Mouse (Mus musculus): ENCODE measurements around the gene Fasn.
"Not testable (repeated sequence)": the region's sequence is repeated elsewhere in the genome, so short reads cannot be mapped to it uniquely, and the experiment has no call there.

The Fasn gene

DNA sequence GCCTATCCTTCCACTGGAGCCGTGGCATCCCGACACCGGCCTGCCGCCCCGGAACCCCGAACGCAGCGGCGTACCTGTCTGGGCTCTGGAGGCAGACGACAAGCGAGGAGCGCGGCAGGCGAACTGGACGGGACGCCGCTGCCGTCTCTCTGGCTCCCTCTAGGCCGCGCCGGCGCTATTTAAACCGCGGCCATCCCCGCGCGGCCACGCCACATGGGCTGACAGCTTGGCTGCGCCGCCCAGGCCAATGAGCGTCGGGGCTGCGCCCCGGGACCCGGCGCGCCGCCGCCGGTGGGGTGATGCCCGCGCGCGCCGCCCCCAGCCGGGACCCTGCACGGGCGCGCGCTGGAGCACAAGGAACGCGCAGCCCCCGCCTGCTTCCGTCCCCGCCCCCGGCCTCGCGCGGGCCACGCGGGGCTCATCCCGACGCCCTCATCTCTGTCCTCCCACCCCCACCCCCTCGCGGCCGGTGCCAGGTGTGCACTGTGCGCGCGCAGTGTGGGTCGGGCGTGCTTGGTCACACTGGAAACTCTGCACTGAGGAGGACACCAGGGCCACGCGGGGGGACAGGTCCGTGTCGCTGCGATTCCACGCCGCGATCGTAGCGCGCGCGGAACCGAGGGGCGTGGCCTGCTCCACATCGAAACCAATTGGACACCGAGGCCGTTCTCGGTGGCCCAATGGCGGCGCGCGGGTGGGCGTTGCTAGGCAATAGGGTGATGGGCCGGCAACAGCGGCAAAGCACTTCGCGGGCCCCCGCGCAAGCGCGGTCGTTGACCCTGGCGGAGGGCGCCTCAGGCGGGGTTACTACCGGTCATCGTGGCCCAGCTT is at the start of gene Fasn:
Gene Fasn (minus strand): TSS at position 592 of the 831 bp plus-strand sequence.
- DNase-seq (ENCODE audit: low spot score) = peak; percentile 97

DNA sequence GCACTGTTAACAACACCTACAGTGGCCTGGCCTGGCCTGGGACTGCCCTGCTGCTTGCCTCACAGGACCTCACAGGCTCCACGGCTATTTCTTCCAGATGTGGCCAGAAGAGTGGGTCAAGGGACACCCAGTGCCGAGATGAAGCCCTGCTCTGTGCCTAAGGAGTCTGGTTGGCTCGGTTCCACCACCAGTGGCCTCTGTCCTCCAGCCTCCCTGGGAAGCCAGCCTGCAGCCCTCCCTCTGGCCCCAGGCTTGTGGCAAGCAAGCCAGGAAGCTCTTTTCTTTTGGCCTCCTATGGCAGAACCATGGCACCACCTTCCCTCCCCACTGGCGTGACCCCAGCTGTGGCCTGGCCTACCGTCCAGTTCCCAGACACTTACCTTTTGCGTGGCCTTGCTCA is 48.9 kb upstream of the Fasn start:
- no peak for DNase-seq (ENCODE audit: low spot score)

DNA sequence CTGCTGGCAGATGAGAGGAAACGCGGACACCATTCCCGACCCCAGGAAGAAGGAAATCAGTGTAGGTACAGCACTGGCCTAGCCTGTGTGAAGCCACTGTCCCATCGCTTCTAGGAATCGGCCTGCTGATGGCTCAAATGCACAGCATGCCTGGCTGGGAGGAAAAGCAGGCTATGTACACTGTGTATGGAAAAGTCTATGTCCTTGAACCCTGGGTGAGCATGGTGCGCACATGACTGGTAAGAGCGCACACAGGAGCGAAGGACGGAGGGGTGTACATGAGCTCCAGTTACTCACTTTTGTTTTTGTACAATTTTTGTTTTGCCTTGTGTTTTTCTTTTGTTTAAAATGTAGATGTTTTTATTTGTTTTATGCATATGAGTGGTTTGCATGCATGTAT is 47.2 kb upstream of the Fasn start:
- DNase-seq (ENCODE audit: low spot score) = no peak

DNA sequence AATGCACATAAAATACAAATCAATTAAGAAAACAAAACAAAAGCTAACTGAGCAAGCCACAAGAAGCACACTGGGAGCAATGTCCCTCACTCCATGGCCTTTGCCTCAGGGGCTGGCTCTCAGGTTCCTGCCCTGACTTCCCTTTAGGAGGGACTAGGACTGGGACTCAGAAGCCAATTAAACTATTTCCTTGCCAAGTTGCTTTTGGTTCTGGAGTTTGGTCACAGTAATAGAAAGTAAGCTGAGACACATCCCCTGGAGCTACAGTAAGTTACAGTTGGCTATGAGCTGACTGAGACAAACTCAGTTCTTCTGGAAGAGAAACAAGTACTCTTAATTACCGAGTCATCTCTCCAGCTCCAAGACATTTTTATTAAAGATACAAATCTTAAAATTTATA is 41.5 kb upstream of the Fasn start:
- no peak for DNase-seq (ENCODE audit: low spot score)

DNA sequence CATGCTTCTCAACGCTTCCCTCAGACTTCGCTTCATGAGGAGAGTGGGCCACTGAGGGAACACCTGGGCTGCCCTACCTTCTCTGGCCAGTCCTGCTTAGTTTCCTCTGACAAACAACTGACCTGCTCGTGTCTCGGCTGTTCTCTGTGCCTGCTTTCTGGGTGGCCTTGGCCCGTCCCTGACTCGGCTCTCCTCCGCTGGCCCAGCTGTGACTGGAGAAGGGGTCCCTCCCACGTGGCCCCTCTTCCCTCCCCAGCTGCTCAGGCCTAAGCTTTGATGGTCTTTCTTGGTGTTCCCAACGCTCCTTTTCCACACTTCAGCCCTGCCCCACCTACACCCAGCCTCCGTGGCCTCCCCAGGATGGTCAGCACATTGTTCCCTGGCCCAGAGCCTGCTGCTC is 38.5 kb upstream of the Fasn start:
- no peak for DNase-seq (ENCODE audit: low spot score)

DNA sequence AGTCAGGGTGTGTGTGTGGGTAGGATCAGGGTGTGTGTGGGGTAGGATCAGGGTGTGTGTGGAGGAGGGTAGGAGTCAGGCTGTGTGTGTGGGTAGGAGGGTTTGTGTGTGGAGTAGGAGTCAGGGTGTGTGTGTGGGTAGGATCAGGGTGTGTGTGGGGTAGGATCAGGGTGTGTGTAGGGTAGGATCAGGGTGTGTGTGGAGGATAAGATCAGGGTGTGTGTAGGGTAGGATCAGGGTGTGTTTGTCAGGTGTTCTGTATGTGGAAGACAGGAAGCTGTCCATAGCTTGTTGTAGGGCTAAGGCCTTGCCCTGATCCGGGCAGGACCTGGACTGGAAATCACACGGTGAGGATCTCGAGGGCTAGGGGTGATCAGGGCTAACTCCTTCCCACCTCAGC is 31.6 kb upstream of the Fasn start:
- not testable (repeated sequence) for DNase-seq (ENCODE audit: low spot score)

DNA sequence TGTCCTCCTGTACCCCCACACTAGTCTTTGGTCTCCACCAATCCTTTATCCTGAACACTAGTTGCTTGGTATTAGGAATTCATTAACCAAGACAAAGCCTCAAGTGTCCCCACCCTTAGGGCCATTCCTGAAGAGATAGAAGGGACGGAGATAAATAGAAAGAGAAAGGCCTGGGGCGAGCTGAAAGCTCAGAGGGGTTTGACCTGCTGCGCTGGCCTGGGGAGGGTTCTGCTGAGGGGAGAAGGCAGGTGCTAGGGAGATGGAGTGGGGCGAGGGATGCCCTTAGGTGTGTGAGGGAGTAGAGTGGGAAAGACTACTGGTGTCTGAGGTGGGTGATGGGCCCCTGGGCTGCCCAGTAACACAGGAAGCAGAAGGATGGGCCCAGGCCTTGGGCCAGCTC is 29.4 kb upstream of the Fasn start:
- no peak for DNase-seq (ENCODE audit: low spot score)

DNA sequence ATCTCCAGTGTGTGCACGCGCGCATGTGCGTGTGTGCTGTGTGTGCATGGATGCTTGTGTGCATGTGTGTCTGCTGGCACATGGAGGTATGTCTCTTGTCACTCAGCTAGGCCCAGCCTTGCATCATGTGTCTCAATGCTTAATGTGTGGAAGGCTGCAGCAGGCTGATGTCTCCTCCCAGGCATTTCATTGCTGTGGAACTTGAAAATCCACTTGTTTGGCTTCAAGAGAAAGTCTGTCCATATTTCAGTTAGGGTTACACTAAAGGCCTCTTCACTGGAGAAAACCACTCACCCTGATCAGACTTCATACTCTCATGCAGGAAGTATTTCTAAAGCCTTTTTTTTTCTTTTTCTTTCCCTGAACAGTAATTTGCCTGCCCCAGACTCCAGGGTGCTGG is 28.8 kb upstream of the Fasn start:
- no peak for DNase-seq (ENCODE audit: low spot score)

DNA sequence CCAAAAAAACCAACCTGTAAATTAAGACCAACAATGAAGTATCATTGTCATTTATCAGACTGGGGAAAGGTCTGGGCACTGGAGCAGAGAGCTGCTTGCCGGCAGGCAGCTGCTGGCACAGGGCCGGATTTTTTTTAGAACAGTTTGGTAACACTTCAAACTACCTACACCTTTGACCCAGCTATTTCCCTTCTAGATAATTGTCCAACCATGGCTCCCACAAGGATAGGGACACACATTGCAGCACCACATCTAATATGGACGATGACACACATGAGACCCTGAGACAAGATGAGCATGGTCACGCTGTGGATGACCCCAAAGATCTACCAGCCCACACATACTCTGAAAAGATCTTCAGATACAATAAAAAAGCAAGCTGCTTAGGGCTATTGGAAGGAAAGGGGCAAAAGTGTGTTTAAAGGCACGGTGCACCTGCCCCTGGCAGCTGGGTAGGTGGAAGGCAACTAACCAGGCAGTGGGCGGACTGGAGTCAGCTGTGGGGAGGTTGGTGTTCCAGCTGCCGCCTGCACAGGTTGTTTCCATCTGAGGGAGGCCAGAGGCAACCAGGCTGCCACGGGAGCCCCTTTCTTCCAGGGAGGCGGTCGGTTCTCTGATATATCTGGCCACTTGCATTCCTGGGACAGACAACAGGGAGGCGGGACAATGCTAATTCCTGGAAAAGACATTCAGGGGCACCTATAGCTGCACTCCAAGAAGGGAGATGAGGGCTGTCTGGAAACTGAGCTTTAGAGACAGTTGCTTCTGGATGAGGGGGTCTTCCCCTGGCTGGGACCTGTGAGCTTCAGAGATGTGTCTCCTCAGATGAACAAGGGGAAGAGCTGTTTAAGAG is 28.0 kb upstream of the Fasn start:
- no peak for DNase-seq (ENCODE audit: low spot score)

DNA sequence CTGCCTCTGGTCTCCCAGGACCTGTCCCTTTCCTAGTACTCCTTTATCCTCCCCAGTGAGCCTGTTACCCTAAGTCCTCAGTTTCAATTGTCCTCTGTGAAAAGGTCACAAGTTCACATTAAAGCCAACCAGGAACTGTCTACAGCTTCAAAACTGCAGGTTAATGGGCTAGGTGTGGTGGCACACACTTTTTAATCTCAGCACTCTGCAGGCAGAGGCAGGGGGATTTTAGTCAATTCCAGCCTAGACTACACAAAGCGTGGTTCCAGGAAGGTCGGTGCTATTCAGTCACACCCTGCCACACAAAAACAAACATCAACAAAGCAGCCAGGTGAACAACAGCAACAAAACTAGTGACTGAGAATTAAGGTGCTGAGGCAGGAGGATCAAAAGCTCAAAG is 27.2 kb upstream of the Fasn start:
- no peak for DNase-seq (ENCODE audit: low spot score)

DNA sequence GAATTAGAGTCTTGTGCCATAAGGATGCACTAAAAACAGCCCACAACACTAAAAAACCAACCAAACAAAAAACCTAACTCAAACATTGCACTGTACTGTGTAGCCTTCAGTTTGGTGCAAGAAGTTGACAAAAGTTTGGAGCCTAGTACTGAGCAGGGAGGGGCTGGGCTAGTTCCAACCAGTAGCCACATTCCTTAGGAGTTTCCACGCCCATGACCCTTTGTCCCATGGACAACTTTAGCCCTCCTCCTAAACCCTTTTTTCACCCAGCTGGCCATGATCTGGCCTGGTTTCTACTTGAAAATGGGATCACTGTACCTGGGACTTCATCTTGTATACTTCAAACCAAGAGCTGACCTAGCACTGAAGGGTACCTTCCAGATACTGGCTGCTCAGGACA is 26.8 kb upstream of the Fasn start:
- DNase-seq (ENCODE audit: low spot score) = no peak

DNA sequence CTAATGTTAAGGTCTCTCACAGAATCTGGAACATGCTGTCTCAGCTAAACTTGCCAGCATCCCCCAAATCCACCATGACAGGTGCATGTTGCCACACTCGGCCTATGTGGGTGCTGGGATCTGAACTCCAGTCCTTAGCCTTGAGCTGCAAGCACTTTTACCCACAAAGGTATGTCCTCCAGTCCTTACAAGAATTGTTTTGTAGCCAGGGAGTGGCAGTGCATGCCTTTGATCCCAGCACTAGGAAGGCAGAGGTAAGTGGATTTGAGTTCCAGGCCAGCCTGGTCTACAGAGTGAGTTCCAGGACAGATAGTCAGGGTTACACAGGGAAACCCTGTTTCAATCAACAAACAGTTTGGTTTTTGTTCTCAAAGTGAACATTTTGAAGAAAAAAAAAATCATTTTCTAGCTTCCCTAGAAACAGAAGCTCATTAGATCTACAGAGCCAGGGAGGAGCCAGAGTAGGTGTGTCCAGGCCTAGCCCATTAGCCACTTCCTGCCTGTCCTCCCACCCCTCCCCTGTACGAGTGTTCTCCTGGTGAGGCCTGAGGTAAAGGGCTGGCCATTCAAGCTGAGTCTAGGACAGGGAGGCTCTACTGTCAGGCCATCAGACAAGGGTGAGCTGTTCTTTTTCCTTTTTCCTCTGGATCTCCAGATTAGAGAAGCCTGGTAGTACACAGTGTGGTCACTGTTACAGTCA is 26.1 kb upstream of the Fasn start:
- no peak for DNase-seq (ENCODE audit: low spot score)

DNA sequence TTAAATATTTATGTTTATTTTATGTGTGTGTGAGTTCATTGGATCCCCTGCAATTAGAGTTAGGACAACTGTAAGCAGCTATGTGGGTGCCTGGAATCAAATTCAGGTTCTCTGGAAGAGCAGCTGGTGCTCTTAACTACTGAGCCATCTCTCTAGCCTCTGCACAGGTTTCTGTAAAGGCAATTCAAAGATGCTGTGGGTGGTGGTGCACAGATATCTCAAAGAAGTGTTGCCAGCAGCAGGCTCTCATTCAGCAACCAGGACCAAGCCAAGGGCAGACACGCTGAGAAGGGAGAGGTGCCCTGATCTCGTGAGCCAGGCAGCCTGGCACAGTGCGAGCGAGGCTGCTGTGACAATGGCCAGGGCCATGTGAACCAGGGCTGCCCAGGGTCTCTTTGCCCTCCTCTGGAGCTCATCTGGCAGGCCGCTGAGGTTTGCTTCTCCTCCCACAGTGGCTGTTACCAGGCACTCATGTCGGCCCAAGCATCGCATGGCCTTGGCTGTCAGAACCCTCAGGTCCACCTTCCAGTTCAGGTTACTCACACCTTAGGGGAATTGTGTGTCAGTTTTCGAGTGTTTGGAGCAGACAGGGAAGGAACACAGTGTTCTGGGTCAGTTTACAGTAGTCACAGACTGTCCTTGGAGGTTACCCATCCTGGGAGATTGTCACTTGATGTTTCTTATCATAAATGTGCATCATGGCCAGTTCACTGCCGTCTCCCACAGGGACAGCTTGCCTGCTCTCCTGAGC is 22.6 kb upstream of the Fasn start:
- no peak for DNase-seq (ENCODE audit: low spot score)

DNA sequence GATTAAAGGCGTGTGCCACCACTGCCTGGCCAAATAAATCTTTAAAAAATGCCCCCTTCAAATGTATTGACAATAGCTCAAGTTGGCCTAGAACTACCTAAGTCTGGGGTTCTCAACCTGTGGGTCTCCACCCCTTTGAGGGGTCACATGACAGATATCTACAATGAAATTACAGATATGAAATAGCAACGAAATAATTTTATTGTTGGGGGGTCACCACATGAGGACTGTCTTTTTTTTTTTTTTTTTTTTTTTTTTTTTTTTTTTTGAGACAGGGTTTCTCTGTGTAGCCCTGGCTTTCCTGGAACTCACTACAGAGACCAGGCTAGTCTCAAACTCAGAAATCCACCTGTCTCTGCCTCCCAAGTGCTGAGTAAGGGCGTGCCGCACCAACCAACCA is 20.0 kb upstream of the Fasn start:
- DNase-seq (ENCODE audit: low spot score) = no peak

DNA sequence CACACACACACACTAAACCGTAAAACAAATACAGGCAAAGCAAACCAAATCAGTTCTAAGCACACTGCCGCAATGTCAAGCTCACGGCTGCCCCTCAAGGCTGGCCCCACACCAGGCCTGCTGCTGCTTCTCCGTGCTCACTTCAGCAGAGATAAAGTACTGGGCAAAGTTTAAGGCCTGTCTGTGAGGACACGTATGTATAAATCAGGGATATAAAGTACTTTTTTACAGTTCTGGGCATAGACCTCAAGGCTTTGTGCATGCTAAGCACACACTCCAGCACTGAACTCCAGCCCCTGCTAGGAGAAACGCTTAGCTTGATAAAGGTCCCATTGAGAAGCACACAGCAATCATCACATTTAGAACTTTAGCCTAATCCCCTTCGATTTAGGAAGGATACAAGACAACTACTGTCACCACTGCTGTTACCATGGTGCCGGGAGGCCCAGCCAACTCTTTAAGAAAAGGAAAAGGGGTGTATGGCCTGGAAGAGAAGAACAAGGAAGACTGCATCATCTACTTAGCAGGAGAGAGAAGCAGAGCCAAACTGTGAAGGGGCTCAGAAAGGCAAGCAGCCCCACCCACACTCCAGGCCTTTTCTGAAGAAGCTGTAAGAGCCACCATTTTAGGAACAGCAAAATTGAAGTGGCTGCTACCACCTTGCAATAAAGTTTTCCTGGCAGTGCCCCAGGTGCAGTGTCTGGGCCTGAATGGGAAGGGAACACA is 9.4 kb upstream of the Fasn start:
- no peak for DNase-seq (ENCODE audit: low spot score)

DNA sequence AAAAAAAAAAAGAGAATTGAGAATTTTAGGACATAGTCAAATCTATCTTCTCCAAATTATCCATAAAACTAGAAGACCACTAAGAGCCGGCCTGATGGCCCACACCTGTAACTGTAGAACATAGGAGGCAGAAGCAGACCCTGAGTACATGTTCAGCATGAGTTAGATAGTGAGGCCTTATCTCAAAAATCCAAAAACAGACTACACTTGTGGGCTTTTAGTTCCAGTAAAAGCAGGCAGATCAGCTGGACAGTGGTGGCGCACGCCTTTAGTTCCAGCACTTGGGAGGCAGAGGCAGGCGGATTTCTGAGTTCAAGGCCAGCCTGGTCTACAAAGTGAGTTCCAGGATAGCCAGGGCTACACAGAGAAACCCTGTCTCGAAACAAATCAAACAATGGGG is 8.6 kb upstream of the Fasn start:
- DNase-seq (ENCODE audit: low spot score) = not testable (repeated sequence)

DNA sequence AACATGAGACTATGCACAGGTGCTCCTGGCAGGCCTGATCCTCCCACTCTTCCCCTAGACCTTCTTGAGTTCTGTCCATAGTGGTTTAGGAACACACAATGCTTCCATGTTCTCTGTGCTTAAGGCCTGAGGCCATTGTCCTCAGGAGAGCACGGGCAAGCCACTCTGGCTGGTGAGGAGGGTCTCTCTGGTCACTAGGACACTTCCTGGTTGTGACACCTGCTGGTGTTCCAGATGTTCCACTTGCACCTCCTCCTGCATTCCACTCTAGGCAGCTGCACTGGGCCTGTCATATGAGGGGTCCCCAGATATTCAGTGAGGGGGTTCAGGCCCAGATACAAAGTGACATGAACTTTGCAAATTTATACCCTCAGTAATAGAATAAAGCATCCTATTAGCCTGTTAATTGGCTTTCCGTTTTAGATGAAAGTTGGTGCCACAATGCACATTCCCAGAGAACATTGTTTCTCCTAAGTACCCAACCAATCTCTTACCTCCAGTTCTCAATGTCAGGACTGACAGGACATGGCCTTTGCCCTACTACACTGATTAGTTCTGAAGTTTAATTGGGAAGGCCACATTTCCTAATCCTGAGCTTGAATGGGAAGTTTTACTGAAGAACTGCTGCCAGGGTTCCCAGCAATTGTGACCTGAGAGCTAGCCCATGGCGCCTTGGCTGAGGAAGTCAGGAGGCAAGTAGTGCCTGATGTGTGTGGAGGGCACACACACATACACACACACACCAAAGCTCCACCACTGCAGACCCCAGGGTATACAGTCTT is 7.5 kb upstream of the Fasn start:
- DNase-seq (ENCODE audit: low spot score) = no peak

DNA sequence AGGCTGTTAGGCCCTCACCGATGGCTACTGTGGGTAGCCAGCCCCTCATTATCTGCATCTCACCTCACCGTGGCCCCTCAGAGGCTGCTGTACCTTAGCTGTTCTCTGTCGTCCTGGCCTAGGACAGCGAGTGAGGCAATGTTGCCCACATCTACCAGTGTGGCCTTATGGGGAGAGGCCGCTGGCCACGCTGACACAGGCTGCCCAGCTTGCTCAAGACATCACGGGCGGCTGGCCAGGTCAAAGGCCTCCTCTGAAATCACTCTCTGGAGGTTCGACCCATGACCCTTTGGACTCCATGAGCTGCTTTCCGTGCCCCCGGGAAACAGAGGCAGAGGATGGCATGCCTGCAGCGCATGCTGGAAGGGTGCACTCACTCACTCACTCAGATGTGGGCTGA is 6.3 kb upstream of the Fasn start:
- DNase-seq (ENCODE audit: low spot score) = no peak

DNA sequence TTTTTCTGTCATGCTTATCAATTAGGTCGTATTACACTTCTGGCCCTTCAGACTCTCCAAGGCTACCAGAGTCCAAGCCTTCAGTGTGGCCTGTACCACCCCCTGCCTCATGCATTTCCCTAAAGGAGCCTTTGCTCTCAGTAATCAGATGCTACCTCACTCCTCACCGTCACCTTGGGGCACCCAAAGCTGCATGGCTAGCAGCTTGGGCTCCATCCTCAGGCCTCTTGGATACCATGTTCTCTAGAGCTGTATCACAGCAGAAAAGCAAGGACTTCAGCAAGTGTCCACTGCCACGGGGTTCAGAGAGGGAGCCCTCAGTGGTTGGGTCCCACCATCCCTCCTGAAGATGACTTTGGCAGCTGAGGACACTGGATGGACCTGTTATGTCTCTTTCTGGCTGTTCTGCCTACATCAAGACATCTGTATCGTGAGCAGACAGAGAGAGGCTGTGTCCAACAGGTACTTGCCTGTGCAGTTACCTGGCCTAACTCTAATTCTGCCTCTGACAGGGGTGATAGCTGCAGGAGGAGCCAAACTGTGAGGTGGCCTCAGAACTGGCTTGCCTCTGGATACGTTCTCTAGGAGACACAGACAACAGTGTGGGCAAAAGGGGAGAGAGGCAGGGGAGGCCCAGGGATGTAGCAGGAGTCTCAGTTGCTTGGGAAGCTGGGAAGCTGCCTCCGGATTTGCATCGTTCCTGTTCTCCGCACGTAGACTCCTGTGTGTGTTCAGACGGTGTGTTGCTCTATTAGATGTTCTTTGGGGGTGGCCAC is 5.6 kb upstream of the Fasn start:
- DNase-seq (ENCODE audit: low spot score) = no peak

DNA sequence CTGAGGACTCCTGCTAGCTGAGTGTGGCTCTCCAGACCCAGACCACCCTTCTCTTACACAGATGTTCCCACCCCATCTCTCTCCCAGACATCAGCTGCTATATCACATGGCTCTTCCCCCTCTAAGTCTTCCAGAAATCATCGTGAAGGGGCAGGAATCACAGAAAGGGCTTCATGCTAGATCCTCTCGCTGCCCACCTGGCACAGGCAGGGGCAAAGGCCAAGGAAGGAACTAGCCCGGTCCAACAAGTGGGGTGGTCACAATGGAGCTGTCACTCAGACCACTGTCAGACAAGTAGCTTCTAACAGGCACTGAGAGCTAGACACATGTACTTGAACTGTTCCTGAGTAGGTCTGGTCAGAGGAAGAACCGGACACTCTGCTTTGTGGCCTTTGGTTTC is 4.1 kb upstream of the Fasn start:
- DNase-seq (ENCODE audit: low spot score) = no peak
